Mouse (Mus musculus): Measurements from ENCODE around the gene Olfr1310. TPM values are rescaled to one million over a fixed set of nuclear protein-coding genes. Genes with fewer than 3 reads are reported as not detected.
"Not testable (repeated sequence)": the region's sequence is repeated elsewhere in the genome, so short reads cannot be mapped to it uniquely, and the experiment has no call there.

The Olfr1310 gene
- total RNA-seq (2021) (not detected), polyA plus RNA-seq (2012; rRNA removed) (not detected in 2 replicates)
- long read RNA-seq, result 0 reads

- no peak within 1 kb of the TSS for H3K4me3 ChIP-seq
- no peaks in the 10 kb centered on the region for H3K79me2 ChIP-seq (replicated peaks; ENCODE audit: control insufficient read depth, insufficient read depth, low read length)
- TF ChIP-seq EP300 (IDR thresholded peaks at IDR 0.05; ENCODE audit: insufficient read depth, low read depth, low read length), result no peak
- TF ChIP-seq CTCF (IDR thresholded peaks at IDR 0.05), result no peak
- no peak for TF ChIP-seq POLR2A (IDR thresholded peaks at IDR 0.05; ENCODE audit: insufficient read depth, low read depth, low read length)
- H3K9ac ChIP-seq (ENCODE audit: low read depth, low read length), result no peak within 1 kb of the TSS
- no peaks in the 10 kb centered on the region for H3K36me3 ChIP-seq (ENCODE audit: control insufficient read depth, insufficient read depth, low read length)
- H3K4me1 ChIP-seq (ENCODE audit: control insufficient read depth, insufficient read depth, low read length), result no peaks in the 10 kb centered on the region
- no peak for DNase-seq
- no peak within 1 kb of the TSS for H3K27ac ChIP-seq
- intact Hi-C loops (cut with DNase I), result no loop called here
- H3K27me3 ChIP-seq (ENCODE audit: control insufficient read depth, insufficient read depth, low read length), result no peaks in the 10 kb centered on the region
Measured at GRCm38 (mm10) chr2:112012608-112013007, at the start of gene Olfr1310. Olfr1310 (minus strand) TSS chr2:112012708.

GRCm38 (mm10) chr2:112050138-112050537, 37.6 kb upstream of the Olfr1310 start, which contains the start of gene Olfr1312:
Olfr1312 (minus strand) TSS chr2:112050238.
- no peak within 1 kb of the TSS for H3K27ac ChIP-seq
- TF ChIP-seq POLR2A (IDR thresholded peaks at IDR 0.05; ENCODE audit: insufficient read depth, low read depth, low read length) (no peak), EP300 (IDR thresholded peaks at IDR 0.05; ENCODE audit: insufficient read depth, low read depth, low read length) (no peak), CTCF (IDR thresholded peaks at IDR 0.05) (no peak)
- no peak for DNase-seq
- no peak within 1 kb of the TSS for H3K4me3 ChIP-seq
- 16% methylated on average over 1 of the region's 1 CpGs for WGBS
- no peaks in the 10 kb centered on the region for H3K79me2 ChIP-seq (replicated peaks; ENCODE audit: control insufficient read depth, insufficient read depth, low read length)
- no peaks in the 10 kb centered on the region for H3K4me1 ChIP-seq (ENCODE audit: control insufficient read depth, insufficient read depth, low read length)
- intact Hi-C loops (cut with DNase I), result no loop called here
- H3K9ac ChIP-seq (ENCODE audit: low read depth, low read length), result no peak within 1 kb of the TSS
- no peaks in the 10 kb centered on the region for H3K36me3 ChIP-seq (ENCODE audit: control insufficient read depth, insufficient read depth, low read length)
- no peaks in the 10 kb centered on the region for H3K27me3 ChIP-seq (ENCODE audit: control insufficient read depth, insufficient read depth, low read length)

DNA sequence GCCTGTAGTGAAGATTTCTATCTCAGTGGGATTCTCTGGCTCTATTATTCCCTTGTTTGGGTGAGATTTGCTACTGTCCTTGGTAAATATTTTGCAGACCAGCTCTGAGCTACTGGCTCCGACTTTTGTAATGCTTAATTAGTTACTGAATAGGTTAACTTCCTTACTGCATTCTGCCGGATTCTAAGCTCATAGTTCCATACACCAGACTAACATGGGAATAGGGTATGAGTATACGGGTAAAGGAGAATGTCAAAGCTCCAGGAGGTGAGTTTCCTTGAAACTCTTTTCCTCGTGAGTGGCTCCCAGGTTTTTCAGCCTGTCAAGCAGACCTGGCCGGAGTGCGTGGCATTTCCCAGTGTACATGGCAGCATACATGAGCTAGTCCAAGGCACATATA, 14.5 kb upstream of the Olfr1310 start:
- H3K4me1 ChIP-seq (ENCODE audit: control insufficient read depth, insufficient read depth, low read length); intact Hi-C loops (cut with DNase I): not testable (repeated sequence)

GRCm38 (mm10) chr2:112024312-112024711, 11.8 kb upstream of the Olfr1310 start, which contains the start of gene Olfr1311:
Olfr1311 (minus strand) TSS chr2:112024412.
- no peak within 1 kb of the TSS for H3K9ac ChIP-seq (ENCODE audit: low read depth, low read length)

More for the DNA sequence above, 14.5 kb upstream of the Olfr1310 start:
- DNase-seq; H3K27ac ChIP-seq; H3K27me3 ChIP-seq (ENCODE audit: control insufficient read depth, insufficient read depth, low read length); H3K79me2 ChIP-seq (replicated peaks; ENCODE audit: control insufficient read depth, insufficient read depth, low read length); H3K36me3 ChIP-seq (ENCODE audit: control insufficient read depth, insufficient read depth, low read length); H3K9ac ChIP-seq (ENCODE audit: low read depth, low read length); H3K4me3 ChIP-seq: not testable (repeated sequence)
- WGBS, result 44% methylated on average over 6 of the region's 6 CpGs

GRCm38 (mm10) chr2:112014900-112015299, 2.4 kb upstream of the Olfr1310 start:
- no peak for TF ChIP-seq POLR2A (IDR thresholded peaks at IDR 0.05; ENCODE audit: insufficient read depth, low read depth, low read length)
- TF ChIP-seq EP300 (IDR thresholded peaks at IDR 0.05; ENCODE audit: insufficient read depth, low read depth, low read length), result no peak
- TF ChIP-seq CTCF (IDR thresholded peaks at IDR 0.05), result no peak
- DNase-seq, result no peak
- Histone ChIP-seq H3K4me3 (no peak overlapping the region), H3K79me2 (replicated peaks; ENCODE audit: control insufficient read depth, insufficient read depth, low read length) (no peaks in the 10 kb centered on the region), H3K36me3 (ENCODE audit: control insufficient read depth, insufficient read depth, low read length) (no peaks in the 10 kb centered on the region), H3K9ac (ENCODE audit: low read depth, low read length) (no peak overlapping the region), H3K27ac (no peak overlapping the region), H3K27me3 (ENCODE audit: control insufficient read depth, insufficient read depth, low read length) (no peaks in the 10 kb centered on the region), H3K4me1 (ENCODE audit: control insufficient read depth, insufficient read depth, low read length) (no peaks in the 10 kb centered on the region)
- intact Hi-C loops (cut with DNase I), result no loop called here
- WGBS, result 74% methylated on average over 3 of the region's 3 CpGs

More at GRCm38 (mm10) chr2:112024312-112024711, 11.8 kb upstream of the Olfr1310 start, which contains the start of gene Olfr1311:
- intact Hi-C loops (cut with DNase I), result no loop called here
- 73% methylated on average over 2 of the region's 2 CpGs for WGBS
- Histone ChIP-seq H3K27ac (no peak within 1 kb of the TSS), H3K27me3 (ENCODE audit: control insufficient read depth, insufficient read depth, low read length) (no peaks in the 10 kb centered on the region), H3K36me3 (ENCODE audit: control insufficient read depth, insufficient read depth, low read length) (no peaks in the 10 kb centered on the region), H3K4me1 (ENCODE audit: control insufficient read depth, insufficient read depth, low read length) (no peaks in the 10 kb centered on the region), H3K4me3 (no peak within 1 kb of the TSS), H3K79me2 (replicated peaks; ENCODE audit: control insufficient read depth, insufficient read depth, low read length) (no peaks in the 10 kb centered on the region)
- no peak for DNase-seq
- TF ChIP-seq POLR2A (IDR thresholded peaks at IDR 0.05; ENCODE audit: insufficient read depth, low read depth, low read length) (no peak), EP300 (IDR thresholded peaks at IDR 0.05; ENCODE audit: insufficient read depth, low read depth, low read length) (no peak), CTCF (IDR thresholded peaks at IDR 0.05) (no peak)

DNA sequence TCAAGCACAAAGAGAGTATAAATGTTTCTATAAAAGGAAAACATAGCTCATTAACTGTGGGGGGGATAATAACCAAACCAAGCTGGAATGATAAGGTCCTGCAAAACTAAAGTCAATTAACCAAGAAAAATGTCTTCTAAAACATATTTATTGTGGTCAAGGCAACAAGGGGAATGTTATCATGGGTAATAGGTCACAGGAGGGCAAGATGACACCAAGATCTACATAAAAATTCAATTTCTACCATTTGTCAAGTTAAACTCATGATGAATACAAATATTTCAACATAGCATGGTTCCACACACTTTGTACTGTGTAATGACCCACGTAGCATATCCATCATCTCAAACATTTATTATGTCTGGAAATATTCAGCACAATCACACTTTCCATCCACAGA, 22.3 kb downstream of the Olfr1310 start, which contains the start of gene Olfr1309:
Gene Olfr1309, minus strand, starts transcription at position 101 of the 400 bp plus-strand sequence.
- Histone ChIP-seq H3K27ac (no peak within 1 kb of the TSS), H3K36me3 (ENCODE audit: control insufficient read depth, insufficient read depth, low read length) (no peaks in the 10 kb centered on the region), H3K79me2 (replicated peaks; ENCODE audit: control insufficient read depth, insufficient read depth, low read length) (no peaks in the 10 kb centered on the region), H3K9ac (ENCODE audit: low read depth, low read length) (no peak within 1 kb of the TSS), H3K4me3 (no peak within 1 kb of the TSS), H3K4me1 (ENCODE audit: control insufficient read depth, insufficient read depth, low read length) (no peaks in the 10 kb centered on the region), H3K27me3 (ENCODE audit: control insufficient read depth, insufficient read depth, low read length) (no peaks in the 10 kb centered on the region)
- DNase-seq, result no peak
- intact Hi-C loops (cut with DNase I), result no loop called here
- WGBS, result 41% methylated on average over 1 of the region's 1 CpGs
- no peak for TF ChIP-seq CTCF (IDR thresholded peaks at IDR 0.05)
- no peak for TF ChIP-seq EP300 (IDR thresholded peaks at IDR 0.05; ENCODE audit: insufficient read depth, low read depth, low read length)
- no peak for TF ChIP-seq POLR2A (IDR thresholded peaks at IDR 0.05; ENCODE audit: insufficient read depth, low read depth, low read length)
